Mouse (Mus musculus): Measurements from ENCODE around the gene Fam120c.
A peak's percentile ranks its signal among the peaks of the same experiment; 100 is the strongest.

The Fam120c gene

DNA sequence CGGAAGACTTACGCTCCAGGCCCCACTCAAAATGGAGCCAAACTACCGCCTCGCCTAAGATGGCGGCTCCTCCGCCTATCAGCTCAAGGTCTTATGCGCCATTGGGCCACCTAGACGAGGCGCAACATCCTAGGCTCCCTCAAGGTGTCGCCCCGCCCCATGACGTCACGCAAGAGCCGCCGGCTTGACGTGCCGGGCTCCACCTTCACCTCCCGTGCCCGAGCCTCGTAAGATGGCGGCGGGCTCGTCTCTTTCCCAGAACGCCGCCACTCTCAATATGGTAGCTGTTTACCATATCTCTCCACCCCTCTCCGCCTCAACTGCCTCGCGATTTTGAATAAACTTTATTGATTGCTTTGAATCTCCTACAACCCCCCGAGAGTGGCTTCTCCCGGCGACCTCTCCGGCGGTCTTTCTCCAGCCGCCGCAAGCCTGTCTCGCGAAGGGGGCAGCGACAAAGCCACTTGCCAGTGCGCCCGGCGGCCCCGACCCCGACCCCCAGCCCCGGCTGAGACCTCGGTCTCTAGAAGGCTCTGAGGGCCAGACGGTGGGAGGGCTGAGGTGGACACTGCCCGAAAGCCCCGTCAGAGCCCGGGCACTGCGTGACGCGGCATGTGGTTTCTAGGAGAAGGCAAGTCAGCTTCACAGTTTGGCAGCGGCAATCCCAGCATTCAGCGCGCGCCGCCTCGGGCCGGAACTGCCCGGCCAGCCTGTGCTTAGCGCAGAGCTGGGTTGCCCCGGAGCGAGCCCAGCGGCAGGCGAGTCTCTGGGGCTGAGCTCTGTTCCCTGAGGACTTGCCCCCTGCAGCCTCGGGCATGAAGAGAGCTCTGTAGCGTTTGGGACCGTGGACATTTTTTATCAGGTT, 176.7 kb downstream of the Fam120c start, which contains the start of gene Phf8:
Gene Phf8, plus strand, starts transcription at position 215 of the 865 bp plus-strand sequence.
- peak; percentile 87 for DNase-seq (ENCODE audit: low read depth, low spot score)
